Mouse (Mus musculus) testis, postnatal 10 days (tissue): Measurements from ENCODE around the gene Gm20777.
"Not testable (repeated sequence)": the region's sequence is repeated elsewhere in the genome, so short reads cannot be mapped to it uniquely, and the experiment has no call there.

Experiments used
- DNase-seq: peaks from one replicate; pipeline ENCODE4 v3.0.0; 2021; ENCODE audit warnings: low spot score

The Gm20777 gene

GRCm38 (mm10) chrY:10752350-10752749, at the start of gene Gm20777:
TSS of gene Gm20777 (minus strand) at chrY:10752450.
- DNase-seq = not testable (repeated sequence)

GRCm38 (mm10) chrY:10709551-10709950, 42.7 kb downstream of the Gm20777 start:
- peak; percentile 49 for DNase-seq

GRCm38 (mm10) chrY:10708761-10709160, 43.5 kb downstream of the Gm20777 start:
- peak; percentile 26 for DNase-seq

GRCm38 (mm10) chrY:10708226-10708625, 44.0 kb downstream of the Gm20777 start:
- DNase-seq = peak; percentile 37

- DNase-seq = peak; percentile 25
Observed at GRCm38 (mm10) chrY:10706686-10707085, 45.6 kb downstream of the Gm20777 start.
